Mouse (Mus musculus): ENCODE data around the gene Gsk3a. TPM values are rescaled to one million over a fixed set of nuclear protein-coding genes. Genes with fewer than 3 reads are reported as not detected.

The Gsk3a gene
- polyA plus RNA-seq, 1 experiment from 2014 or later = 11.9 TPM

GRCm38 (mm10) chr7:25219756-25220456, 17.7 kb downstream of the Gsk3a start:
- H3K4me3 ChIP-seq = peak overlapping the region; percentile 74
- 1% methylated on average over 31 of the region's 31 CpGs for WGBS
- H3K4me1 ChIP-seq = peaks cover 42% of the 10 kb centered on the region
- H3K27ac ChIP-seq = peak overlapping the region; percentile 95
- DNase-seq (ENCODE audit: low spot score) = peak; percentile 98
- no peaks in the 10 kb centered on the region for H3K27me3 ChIP-seq (ENCODE audit: insufficient read depth, poor library complexity, severe bottlenecking)
- H3K36me3 ChIP-seq = peaks cover 22% of the 10 kb centered on the region
- no peaks in the 10 kb centered on the region for H3K9me3 ChIP-seq

GRCm38 (mm10) chr7:25219416-25219750, 18.3 kb downstream of the Gsk3a start:
- Histone ChIP-seq H3K36me3 (peaks cover 19% of the 10 kb centered on the region), H3K9me3 (no peaks in the 10 kb centered on the region), H3K4me1 (peaks cover 42% of the 10 kb centered on the region), H3K4me3 (peak overlapping the region; percentile 74), H3K27ac (peak overlapping the region; percentile 95), H3K27me3 (ENCODE audit: insufficient read depth, poor library complexity, severe bottlenecking) (no peaks in the 10 kb centered on the region)
- under 1% methylated on average over 16 of the region's 16 CpGs for WGBS
- no peak for DNase-seq (ENCODE audit: low spot score)

GRCm38 (mm10) chr7:25218705-25219415, 18.8 kb downstream of the Gsk3a start:
- peaks cover 17% of the 10 kb centered on the region; the same call in 1 of the 2 replicates for H3K36me3 ChIP-seq
- 1% methylated on average over 53 of the region's 53 CpGs for WGBS
- H3K4me3 ChIP-seq = peak overlapping the region; percentile 74
- H3K27me3 ChIP-seq (ENCODE audit: insufficient read depth, poor library complexity, severe bottlenecking) = no peaks in the 10 kb centered on the region
- peak overlapping the region; percentile 95 for H3K27ac ChIP-seq
- DNase-seq (ENCODE audit: low spot score) = peak; percentile 89
- H3K9me3 ChIP-seq = no peaks in the 10 kb centered on the region
- H3K4me1 ChIP-seq = peaks cover 42% of the 10 kb centered on the region

GRCm38 (mm10) chr7:25217653-25218395, 19.8 kb downstream of the Gsk3a start:
- peaks cover 39% of the 10 kb centered on the region for H3K4me1 ChIP-seq
- no peaks in the 10 kb centered on the region for H3K27me3 ChIP-seq (ENCODE audit: insufficient read depth, poor library complexity, severe bottlenecking)
- H3K36me3 ChIP-seq = peaks cover 12% of the 10 kb centered on the region; the same call in 1 of the 2 replicates
- H3K4me3 ChIP-seq = peak overlapping the region; percentile 74
- WGBS = 70% methylated on average over 12 of the region's 12 CpGs
- DNase-seq (ENCODE audit: low spot score) = no peak
- H3K9me3 ChIP-seq = no peaks in the 10 kb centered on the region
- no peak overlapping the region for H3K27ac ChIP-seq

GRCm38 (mm10) chr7:25214172-25214571, 23.5 kb downstream of the Gsk3a start:
- no peaks in the 10 kb centered on the region for H3K27me3 ChIP-seq (ENCODE audit: insufficient read depth, poor library complexity, severe bottlenecking)
- no peak for DNase-seq (ENCODE audit: low spot score)
- H3K4me3 ChIP-seq = no peak overlapping the region
- no peak overlapping the region for H3K27ac ChIP-seq
- WGBS = 85% methylated on average over 2 of the region's 2 CpGs
- peaks cover 11% of the 10 kb centered on the region for H3K4me1 ChIP-seq
- no peaks in the 10 kb centered on the region for H3K9me3 ChIP-seq
- H3K36me3 ChIP-seq = peaks cover 33% of the 10 kb centered on the region

- 71% methylated on average over 3 of the region's 3 CpGs for WGBS
- H3K4me1 ChIP-seq = peaks cover 2% of the 10 kb centered on the region; the same call in 1 of the 2 replicates
- DNase-seq (ENCODE audit: low spot score) = no peak
- no peaks in the 10 kb centered on the region for H3K9me3 ChIP-seq
- no peak overlapping the region for H3K4me3 ChIP-seq
- H3K27me3 ChIP-seq (ENCODE audit: insufficient read depth, poor library complexity, severe bottlenecking) = no peaks in the 10 kb centered on the region
- H3K36me3 ChIP-seq = peaks cover 43% of the 10 kb centered on the region
- H3K27ac ChIP-seq = no peak overlapping the region
Measured at GRCm38 (mm10) chr7:25213099-25213498, 24.6 kb downstream of the Gsk3a start.

- Histone ChIP-seq H3K27me3 (ENCODE audit: insufficient read depth, poor library complexity, severe bottlenecking) (no peaks in the 10 kb centered on the region), H3K36me3 (peaks cover 49% of the 10 kb centered on the region), H3K27ac (no peak overlapping the region), H3K9me3 (no peaks in the 10 kb centered on the region), H3K4me3 (no peak overlapping the region), H3K4me1 (peaks cover 3% of the 10 kb centered on the region)
- WGBS = 82% methylated on average over 4 of the region's 4 CpGs
- DNase-seq (ENCODE audit: low spot score) = no peak
Measured at GRCm38 (mm10) chr7:25210482-25210881, 27.2 kb downstream of the Gsk3a start.

GRCm38 (mm10) chr7:25209161-25209622, 28.5 kb downstream of the Gsk3a start:
- Histone ChIP-seq H3K27me3 (ENCODE audit: insufficient read depth, poor library complexity, severe bottlenecking) (no peaks in the 10 kb centered on the region), H3K27ac (no peak overlapping the region), H3K4me1 (peaks cover 14% of the 10 kb centered on the region), H3K36me3 (peaks cover 41% of the 10 kb centered on the region), H3K4me3 (no peak overlapping the region), H3K9me3 (no peaks in the 10 kb centered on the region)
- no peak for DNase-seq (ENCODE audit: low spot score)
- WGBS = 84% methylated on average over 3 of the region's 3 CpGs

- WGBS = 89% methylated on average over 16 of the region's 16 CpGs
- Histone ChIP-seq H3K4me1 (peaks cover 14% of the 10 kb centered on the region), H3K36me3 (peaks cover 61% of the 10 kb centered on the region), H3K27me3 (ENCODE audit: insufficient read depth, poor library complexity, severe bottlenecking) (no peaks in the 10 kb centered on the region), H3K9me3 (no peaks in the 10 kb centered on the region), H3K4me3 (no peak overlapping the region), H3K27ac (no peak overlapping the region)
- DNase-seq (ENCODE audit: low spot score) = no peak
Measured at GRCm38 (mm10) chr7:25206094-25206830, 31.4 kb downstream of the Gsk3a start.

- Histone ChIP-seq H3K36me3 (peaks cover 54% of the 10 kb centered on the region), H3K27ac (peak overlapping the region; percentile 49), H3K9me3 (no peaks in the 10 kb centered on the region), H3K4me1 (peaks cover 14% of the 10 kb centered on the region), H3K4me3 (no peak overlapping the region), H3K27me3 (ENCODE audit: insufficient read depth, poor library complexity, severe bottlenecking) (no peaks in the 10 kb centered on the region)
- DNase-seq (ENCODE audit: low spot score) = no peak
- WGBS = 73% methylated on average over 16 of the region's 16 CpGs
Measured at GRCm38 (mm10) chr7:25205355-25206093, 32.1 kb downstream of the Gsk3a start.

- H3K36me3 ChIP-seq = peaks cover 35% of the 10 kb centered on the region
- H3K9me3 ChIP-seq = no peaks in the 10 kb centered on the region
- H3K27ac ChIP-seq = no peak overlapping the region
- no peak overlapping the region for H3K4me3 ChIP-seq
- peaks cover 14% of the 10 kb centered on the region for H3K4me1 ChIP-seq
- WGBS = 92% methylated on average over 20 of the region's 20 CpGs
- no peaks in the 10 kb centered on the region for H3K27me3 ChIP-seq (ENCODE audit: insufficient read depth, poor library complexity, severe bottlenecking)
- DNase-seq (ENCODE audit: low spot score) = no peak
Measured at GRCm38 (mm10) chr7:25203624-25204023, 34.0 kb downstream of the Gsk3a start.

Data from heart, embryonic 10.5 days (tissue).